Mouse (Mus musculus): ENCODE results near the gene Tprn.

Tprn gene

DNA sequence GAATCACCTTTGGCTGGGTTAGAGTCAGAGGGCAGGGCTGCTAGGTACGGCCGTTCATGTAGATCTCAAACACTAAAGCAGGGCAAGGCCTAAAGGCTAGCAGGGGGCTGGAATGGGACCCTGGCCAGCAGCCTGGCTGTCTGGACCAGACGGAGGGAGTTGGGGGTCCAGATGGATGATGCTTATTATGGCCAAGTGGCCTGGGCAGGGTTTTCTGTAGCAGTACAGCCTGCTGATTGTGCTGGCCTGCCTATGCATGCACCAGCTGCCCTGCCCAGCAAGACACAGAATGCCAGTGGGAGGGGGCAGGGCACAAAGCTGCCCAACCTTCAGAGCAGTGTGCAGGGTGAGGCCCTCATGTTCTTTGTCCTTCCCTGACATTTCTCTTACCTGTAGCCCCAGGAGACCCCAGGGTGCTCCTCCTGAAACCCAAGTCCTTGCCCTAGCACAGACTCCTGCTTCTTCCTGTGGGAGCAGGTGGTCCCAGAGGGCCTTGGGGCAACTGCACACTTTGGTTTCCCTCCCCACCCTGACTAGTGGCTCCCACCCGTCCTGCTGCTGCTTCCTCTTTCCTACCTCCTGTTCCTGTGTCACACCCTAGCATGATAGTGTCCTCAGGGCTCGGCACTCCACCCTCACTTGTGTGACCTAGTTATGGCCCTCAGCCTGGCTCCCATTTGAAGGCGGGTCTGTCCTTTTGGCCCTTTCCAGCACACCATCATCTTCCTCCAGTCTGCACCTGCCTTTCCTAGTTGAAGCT, 3.7 kb downstream of the Tprn start:
- DNase-seq (ENCODE audit: low read depth, low spot score), result peak; percentile 99

DNA sequence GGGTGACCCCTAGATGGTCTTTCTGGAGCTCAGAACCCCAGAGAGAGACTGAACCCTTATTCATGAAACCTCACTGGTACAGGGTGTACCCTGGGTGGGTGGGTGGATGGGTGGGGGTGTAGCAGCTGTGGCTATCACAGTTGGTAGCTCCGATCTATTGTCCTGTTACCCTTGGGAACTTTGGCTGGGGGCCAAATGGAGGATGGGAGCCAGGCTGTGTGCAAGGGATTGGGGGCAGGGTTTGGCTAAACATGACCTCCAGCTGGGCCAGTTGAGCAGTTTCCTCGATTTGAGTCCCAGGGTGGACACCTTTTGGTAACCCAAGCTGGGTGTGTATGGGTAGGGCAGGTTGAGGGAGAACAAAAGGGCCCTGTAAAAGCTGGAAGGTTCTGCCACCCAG, 4.3 kb downstream of the Tprn start:
- peak; percentile 93 for DNase-seq (ENCODE audit: low read depth, low spot score)

DNA sequence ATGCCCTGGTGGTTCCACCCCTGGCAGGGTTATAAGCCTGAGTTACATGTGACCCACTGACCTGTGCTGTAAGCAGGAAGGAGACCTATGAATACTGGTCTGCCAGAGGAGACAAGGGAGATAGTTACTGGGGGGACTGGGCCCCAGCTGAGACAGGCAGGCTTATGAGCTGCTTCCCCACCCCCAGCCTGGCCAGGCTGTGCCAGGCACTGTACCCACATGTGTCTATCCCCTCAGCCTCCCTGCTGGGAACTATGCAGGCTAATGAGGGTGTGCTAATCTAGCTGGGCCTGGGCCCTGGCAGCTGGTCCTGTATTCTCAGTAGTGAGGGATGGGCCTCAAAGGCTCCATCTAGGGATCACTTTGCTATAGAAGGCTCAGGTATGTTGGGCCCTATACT, 4.8 kb downstream of the Tprn start:
- DNase-seq (ENCODE audit: low read depth, low spot score), result peak; percentile 91

DNA sequence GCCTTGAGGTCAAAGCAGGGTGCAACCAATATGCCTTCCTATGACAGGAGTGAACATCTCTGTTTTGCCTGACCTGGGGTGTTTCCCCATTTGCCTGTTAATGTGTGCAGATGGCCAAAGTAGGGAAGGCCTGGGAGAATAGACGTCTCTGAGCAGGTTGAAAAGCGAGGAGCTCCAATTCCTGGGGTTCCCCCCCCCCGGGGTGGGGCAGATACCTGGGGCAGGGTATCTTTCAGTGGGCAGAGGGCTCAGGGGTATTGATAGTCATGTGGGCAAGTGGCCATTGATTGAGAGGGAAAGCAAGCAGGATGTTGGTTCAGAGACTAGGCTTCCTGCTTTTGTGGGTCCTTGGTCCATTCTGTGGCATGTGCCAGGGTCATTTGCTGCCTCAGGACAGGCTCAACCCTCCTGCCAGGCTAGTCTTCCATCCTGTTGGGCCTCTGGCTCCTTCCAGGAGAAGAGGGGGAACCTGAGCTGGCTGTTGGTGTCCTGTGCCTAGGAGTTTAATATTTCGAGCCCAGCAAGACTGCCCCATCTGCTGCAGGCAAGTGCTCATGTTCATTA, 5.4 kb downstream of the Tprn start:
- no peak for DNase-seq (ENCODE audit: low read depth, low spot score)

DNA sequence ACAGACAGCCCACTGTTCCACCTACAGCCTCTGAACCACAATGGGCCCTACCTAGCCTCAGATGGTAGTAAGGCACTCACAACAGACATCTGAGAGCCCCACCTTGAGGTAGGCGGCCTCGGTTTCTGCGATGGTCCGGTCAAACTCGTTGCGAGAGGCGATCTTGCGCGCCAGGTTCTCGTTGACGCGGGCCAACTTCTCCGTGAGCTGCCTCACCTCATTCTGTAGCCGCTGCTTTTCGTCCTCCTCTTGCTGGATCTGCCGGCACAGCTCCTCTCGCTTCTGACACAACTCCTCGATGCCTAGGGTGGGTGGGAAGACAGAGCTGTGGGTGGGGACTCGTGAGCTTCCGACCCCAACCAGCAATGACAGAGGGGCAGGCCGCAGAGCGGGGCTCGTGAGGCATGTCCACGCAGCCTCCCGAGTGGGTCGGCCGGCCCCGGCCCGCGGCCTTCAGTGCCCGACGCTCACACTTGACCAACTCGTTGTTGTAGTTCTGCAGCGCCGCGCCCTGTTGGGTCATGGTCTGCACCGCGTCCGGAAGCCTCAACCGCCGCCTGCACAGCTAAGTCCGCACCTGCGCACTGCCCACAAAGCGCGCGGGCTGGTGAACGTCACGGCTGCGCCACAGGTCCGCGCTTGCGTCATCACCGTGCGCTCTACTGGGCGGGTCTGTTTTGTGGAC, 9.6 kb downstream of the Tprn start, which contains the start of the genes Ssna1 and Anapc2:
Ssna1 (minus strand) TSS at position 612 of the 685 bp plus-strand sequence.
Anapc2 (plus strand) TSS at position 652 of the 685 bp plus-strand sequence.
- peak; percentile 99 for DNase-seq (ENCODE audit: low read depth, low spot score)

DNA sequence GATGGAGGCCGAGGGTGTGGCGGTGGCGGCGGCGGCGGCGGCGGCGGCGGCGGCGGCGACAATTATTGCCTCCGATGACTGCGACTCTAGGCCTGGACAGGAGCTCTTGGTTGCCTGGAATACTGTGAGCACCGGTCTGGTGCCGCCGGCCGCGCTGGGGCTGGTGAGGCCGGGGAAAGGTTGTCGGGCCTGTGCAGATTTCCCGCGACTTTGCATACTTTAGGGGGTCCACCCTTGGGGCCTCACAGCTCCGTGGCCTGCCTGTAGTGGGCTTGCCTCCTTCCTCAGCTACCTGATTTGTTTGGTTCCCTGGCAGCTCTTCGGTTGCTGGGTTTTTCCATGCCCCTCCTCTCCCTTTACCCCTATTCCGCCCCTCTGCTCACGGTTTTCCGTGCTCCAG, 10.1 kb downstream of the Tprn start:
- no peak for DNase-seq (ENCODE audit: low read depth, low spot score)

DNA sequence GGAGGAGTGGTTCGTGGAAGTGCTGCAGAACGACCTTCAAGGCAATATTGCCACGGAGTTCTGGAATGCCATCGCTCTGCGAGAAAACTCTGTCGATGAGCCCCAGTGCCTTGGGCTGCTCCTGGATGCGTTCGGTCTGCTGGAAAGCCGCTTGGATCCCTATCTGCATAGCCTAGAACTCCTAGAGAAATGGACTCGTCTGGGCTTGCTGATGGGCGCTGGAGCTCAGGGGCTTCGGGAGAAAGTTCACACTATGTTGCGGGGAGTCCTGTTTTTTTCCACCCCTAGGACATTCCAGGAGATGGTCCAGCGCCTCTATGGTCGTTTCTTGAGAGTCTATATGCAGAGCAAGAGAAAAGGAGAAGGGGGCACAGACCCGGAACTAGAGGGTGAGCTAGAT, 10.6 kb downstream of the Tprn start:
- DNase-seq (ENCODE audit: low read depth, low spot score), result no peak

DNA sequence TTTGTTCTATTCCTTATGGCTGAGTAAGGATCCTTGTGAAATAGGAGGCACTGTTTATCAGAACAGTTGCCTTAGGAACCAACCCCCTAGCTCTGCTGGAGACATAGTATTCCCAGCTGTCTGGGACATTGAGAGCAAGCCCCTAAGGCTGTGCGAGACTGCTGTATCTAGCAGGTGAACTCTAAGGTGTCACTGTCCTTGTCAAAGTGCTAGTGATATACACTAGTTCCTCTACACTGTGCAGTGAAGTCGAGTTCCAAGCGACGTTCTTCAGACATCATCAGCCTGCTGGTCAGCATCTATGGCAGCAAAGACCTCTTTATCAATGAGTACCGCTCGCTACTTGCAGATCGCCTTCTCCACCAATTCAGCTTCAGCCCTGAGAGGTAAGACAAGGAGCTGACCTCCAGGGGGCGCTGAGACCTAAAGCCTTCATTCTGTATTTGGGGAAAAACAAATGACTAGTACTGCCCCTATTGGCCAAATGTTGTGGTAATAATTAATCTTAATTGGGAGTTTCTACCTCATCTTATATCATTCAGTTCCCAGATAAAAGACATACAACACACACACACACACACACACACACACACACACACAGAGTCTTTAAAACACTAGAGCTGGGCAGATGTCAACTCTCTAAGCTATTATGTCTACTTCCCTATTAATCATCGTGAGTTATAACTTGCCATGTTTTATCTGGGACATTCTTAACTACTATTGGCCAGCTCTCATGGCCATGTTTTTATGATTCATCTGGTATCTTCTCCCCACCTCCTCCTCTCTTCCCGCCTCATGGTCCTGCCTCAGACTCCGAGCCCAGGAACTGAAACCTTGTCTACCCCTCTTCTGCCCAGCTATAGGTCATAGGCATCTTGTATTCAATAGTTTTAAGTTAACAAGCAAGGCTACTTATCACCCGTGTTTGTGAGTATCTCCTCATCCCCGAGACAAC, 16.8 kb downstream of the Tprn start:
- DNase-seq (ENCODE audit: low read depth, low spot score), result peak; percentile 93

DNA sequence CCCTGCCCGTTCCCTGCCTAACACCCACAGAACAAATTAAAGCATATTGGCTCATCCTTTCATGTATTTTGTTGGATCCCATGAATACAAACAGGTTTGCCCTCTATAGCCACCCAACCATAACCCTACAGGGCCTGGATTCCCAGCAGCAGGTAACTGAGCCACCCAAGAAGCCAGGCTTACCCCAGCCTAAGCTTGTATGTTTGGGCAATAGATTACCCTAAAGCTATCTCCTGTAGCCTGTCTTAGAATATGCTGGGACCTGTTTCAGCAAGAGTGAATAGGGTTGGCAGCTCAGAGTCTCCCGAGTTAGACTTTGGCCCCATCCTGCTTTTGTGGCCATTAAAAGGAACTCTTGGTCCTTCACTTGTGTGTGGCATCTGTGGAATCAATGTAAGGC, 23.1 kb downstream of the Tprn start:
- DNase-seq (ENCODE audit: low read depth, low spot score), result no peak

DNA sequence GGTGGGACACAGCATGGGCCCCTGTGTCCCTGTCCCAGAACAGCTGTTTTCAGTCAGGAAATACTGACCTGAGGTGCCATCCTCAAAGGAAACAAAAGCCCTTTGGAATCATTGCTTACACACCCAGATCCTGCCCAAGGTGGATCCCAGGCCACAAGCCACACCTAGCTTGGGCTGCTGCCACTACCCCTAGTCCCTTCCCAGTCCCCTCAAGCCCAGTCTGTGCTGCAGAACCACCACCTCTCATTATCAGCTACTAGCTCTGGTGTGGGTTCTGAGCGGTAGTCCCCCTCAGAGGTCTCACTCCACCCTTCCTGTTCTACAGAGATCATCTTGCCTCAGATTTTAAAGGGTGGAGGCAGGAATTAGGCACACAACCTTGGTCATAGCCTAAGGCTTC, 23.9 kb downstream of the Tprn start:
- no peak for DNase-seq (ENCODE audit: low read depth, low spot score)

DNA sequence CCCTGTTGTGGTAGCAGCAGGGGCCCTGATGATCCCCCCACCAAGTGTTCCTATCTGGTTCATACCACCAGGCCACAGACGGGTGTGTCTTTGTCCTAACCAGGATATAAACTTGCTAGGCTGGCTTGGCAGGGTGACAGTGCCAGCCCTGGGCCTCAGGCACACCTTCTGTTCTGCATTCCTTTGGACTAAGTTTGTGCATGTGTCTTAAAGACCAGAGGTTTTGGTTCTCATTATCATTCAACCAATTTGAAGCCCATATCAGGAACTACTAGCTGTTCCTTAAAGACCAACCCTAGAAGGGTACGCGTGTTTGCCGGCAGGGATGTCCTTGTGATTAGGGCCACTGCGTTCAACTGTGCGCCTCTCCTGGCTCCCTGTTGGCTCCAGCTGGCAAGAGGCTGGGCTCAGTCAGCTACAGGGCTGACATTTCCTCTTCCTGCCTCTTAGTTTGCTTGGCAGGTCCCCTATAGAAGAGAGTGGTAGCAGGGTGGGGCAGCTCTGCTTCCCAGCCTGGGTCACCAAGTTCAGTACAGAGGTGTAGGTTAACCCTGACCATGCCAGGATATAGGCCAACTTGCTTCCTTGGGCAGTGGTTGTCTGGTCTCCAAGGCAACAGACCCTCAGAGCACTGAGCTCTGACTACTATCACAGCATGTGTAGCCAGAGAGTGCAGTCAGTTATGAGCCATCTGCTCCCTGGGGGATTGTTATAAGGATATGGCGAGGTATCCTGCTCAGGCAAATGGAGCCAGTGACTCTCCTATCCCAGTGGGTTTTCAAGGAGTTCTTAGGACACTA, 24.6 kb downstream of the Tprn start:
- DNase-seq (ENCODE audit: low read depth, low spot score), result no peak

DNA sequence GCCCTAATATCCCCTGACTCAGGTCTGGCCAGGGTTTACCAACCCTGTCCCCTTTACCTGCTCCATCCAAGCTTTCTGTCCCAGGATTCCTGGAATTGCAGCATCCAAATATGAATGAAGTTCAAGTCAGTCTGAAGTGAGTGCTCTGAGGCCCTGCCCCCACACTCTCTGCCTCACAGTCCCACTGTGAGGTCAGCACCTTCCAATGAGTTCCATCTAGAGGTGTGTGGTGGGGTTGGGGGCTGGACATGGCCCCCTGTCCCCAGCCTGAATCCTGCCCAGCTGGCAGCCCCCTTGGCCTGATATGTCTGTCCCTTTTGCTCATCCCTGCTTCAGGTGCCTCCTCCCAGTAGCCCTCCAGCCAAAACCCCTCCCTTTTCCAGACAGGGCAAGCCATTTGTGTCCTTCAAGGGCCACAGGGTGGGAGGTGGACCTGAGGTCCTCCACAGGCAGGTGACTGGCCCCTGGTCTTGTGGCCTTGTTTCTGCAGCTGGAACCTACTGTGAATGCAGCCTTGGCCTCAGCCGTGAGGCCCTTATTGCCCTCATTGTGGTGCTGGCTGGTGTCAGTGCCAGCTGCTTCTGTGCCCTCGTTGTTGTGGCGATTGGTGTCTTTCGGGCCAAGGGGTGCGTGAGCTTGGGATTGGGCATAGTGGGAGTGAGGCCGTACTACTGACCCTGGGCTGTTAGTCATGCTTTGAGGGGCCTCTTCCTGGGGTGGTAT, 25.7 kb downstream of the Tprn start, which contains the start of gene Tmem210:
Tmem210 (plus strand) TSS at position 219 of the 723 bp plus-strand sequence.
- DNase-seq (ENCODE audit: low read depth, low spot score), result no peak

DNA sequence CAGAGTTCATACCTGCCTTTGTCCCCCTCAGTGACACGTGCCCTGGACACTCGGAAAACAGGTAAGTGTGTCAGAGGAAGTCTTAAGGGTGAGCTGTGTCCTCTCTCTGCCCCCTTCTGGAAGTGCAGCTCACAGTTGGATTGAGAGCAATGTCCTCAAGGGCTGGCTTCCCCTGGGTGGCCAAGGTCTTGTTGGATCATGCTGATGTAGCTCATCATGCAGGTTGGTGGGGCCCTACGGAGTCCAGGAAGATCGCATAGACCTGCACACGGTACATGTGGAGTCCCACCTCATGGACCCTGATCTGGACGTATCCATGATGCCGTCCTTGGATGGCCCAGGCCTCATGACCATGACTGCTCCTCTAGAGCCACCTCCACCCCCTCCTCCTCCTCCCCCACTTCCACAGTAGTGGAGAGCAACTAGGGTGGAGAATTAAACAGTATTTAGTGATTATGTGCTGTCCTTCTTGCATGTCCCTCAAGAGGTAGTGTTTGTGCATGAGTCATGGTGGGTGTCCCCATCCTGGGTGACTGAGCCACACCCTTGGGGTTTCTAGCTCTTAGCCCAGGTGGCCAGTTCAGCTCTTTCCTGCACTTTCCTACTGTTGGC, 26.4 kb downstream of the Tprn start:
- no peak for DNase-seq (ENCODE audit: low read depth, low spot score)

DNA sequence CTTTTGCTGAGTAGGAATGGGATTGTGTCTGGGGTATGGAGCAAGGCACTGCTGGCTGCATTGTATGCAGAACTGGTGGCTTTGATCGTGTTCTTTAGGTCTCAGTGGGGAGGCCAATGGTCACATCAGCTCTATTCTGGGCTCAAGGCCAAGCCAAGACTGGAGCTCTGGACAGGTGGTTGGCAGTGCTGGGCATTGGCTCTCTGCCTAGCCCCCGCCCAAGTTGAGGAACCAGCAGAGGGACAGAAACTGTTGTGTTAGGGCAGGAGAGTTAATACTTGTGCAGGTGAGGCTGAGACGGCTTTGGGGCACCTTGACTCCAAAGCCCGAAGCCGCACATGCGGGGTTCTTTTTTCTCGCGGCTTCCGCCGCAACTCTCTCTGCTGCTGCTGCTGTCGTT, 27.2 kb downstream of the Tprn start, which contains the start of gene Lrrc26:
Lrrc26 (plus strand) TSS at position 265 of the 400 bp plus-strand sequence.
- DNase-seq (ENCODE audit: low read depth, low spot score), result peak; percentile 81

DNA sequence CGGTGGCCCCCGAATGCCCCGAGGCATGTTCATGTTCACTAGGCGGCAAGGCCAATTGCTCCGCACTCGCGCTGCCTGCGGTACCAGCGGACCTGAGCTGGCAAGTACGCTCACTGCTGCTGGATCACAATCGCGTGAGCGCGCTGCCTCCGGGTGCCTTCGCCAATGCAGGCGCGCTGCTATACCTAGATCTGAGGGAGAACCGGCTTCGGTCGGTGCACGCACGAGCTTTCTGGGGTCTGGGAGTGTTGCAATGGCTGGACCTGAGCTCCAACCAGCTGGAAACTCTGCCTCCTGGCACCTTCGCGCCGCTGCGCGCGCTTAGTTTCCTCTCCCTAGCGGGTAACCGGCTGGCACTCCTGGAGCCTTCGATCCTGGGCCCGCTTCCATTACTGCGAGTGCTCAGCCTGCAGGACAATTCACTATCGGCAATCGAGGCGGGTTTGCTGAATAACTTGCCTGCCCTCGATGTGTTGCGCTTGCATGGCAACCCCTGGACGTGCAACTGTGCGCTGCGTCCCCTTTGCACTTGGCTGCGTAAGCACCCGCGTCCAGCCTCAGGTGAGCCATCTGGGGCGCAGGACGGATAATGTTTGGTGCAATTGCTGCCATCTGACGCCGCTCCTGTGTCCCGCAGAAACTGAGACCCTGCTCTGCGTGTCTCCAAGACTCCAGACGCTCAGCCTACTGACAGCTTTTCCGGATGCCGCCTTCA, 27.8 kb downstream of the Tprn start:
- peak; percentile 86 for DNase-seq (ENCODE audit: low read depth, low spot score)

DNA sequence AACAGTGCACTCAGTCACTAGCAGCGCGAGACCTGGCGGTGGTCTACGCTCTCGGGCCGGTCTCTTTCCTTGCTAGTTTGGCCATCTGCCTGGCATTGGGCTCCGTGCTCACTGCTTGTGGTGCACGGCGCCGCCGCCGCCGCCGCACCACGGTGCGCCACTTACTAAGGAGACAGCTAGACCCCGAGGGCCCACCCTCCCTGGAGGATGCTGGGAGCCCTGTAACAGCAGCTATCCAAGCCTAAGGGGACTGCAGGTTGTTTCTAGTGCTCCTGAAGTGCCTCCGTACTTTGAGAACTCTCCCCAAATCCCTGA, 28.4 kb downstream of the Tprn start:
- DNase-seq (ENCODE audit: low read depth, low spot score), result no peak

DNA sequence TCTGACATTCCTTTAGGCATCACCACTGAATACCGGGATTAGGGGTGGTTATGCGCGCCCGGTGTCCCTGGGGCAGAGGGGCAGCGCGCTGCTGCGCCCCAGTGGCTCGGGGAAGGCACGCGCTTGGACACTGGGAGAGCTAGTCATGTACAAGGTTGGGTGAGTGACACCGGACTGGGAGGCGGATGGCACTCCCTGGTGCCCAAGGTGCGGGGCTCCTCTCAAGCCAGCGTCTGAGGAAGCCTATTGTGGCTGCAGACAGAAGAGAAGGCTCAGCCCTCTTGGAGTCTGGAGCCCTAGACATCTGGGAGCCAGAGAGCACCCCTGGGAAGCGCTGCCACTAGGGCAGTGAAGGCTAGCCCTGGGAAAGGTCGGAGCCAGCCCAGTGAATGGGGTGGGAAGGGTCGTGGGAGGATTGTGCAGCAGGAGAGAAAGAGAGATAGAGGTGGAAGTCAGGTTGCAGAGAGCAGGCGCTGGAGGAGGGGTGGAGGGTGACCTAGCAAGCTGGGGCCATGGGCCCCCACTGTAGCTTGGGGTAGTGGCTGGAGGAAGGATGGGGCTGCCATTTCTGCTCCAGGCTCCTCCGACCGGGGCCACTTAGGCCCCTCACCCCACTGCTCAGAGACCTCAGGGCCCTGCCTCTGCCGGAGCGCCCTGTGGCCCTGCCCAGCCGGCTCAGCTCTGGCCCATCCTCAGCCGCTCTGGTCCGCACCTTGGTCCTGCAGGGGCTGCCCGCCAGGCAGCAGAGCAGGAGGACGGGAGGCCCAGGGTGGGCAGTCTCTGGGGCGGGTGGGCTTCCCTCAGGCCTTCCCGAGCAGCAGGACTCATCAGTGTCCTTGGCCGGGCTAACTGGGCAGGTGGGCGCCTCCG, 29.0 kb downstream of the Tprn start:
- no peak for DNase-seq (ENCODE audit: low read depth, low spot score)

DNA sequence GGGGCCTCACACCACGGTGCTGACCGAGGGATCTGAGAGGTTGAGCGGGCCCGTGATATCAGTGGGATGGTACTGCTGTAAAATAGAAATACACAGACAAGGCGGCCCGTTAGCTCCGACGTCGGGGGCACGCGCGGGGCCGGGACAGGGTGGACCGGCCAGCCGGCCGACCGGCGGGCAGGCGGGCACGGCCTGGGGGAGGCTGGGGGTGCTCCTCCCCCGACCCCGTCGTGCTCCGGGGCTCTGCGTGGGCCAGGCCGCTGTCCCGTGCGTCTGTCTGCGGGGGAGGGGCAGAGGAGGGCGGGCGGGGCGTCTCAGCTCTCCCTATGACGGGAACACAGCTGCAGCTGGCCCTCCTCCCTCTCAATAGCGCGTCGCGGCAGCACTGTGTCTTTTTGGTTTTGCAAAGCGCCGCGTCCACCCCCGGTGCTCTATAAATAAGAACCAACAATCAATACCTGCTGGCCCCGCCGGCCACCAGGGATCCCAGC, 29.7 kb downstream of the Tprn start:
- peak; percentile 81 for DNase-seq (ENCODE audit: low read depth, low spot score)
